Mouse (Mus musculus): ENCODE results near the gene Slc17a9.

The Slc17a9 gene

DNA sequence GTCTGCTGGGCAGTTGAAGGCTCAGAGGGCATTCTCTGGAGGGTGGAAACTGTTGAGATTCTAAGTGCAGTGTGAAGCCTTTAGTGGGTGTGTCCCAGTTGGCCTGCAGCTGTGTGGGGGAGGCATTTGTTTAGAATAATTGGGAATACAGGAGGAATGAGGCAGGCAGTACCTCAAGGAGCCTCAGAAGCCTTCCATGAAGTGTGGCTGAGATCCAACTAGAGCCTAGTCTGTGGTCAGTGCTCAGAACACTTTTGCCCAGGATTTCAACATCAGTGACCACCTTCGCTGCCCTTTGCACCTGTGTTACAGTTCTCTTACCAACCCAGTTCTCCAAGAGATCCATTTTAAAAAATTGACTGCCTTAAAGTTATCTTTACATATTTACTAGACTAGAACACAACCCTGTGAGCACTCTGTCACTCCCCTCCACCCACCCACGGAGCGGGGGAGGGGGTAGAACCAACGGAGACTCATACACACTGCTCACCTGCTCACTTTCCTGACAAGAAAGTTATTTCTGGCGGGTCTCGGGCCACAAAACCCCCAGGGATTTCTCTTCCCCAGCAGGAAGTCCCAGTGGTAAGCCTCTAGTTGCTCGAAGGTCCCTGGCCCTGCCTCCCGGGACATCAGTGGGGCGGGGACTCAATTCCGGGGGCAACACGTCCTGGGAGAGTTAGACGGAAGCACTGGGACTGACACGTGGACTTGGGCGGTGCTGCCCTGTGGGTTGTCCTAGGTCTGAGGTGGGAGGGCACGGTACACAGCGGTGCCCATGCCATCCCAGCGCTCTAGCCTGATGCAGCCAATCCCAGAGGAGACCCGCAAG is at the start of gene Slc17a9:
Gene Slc17a9 (plus strand): TSS at position 679 of the 829 bp plus-strand sequence.
- DNase-seq, result peak; percentile 99

DNA sequence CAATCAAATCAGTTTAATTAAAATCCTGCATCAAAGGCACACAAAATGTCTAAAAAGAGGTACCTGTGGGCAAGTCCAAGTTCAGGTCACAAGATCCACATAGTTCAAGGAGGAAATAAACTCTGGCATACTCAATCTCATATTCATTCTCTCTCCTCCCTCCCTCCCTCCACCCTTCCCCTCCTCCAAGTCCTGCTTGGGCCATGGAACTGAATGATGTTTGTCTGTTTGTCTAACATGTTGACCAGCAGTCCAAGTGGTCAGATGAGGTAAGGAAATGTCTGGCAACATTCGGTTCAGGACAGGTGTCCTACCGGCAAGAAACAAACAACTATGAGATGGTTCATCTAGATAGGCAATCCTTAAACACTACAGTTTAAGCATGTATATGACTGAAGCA is 48.4 kb upstream of the Slc17a9 start:
- peak; percentile 74 for DNase-seq

DNA sequence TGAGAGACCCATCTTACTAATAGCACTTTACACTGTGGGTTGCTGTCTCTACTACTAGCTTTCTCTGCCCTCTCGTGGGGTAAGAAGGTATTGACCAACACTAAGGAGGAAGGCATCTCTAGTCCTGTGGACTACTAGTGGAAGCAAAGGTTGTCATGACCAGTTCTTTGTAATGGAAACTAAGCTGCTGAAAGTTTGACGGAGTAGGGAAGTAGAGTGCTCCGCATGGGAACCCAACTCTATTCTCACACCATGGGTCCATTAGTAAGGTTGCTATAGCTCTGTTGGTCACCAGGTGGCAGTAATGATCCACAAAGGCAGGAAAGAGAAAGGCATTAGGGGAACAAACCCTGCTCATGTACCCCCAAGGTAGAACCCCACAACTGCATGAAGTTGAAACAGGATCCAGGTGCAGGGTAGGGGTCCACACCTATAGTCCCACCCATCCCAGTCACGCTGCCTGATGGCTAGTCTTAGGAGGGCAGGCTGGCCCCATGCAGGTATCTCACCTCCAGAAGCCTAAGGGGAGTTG is 46.4 kb upstream of the Slc17a9 start:
- peak; percentile 95 for DNase-seq

DNA sequence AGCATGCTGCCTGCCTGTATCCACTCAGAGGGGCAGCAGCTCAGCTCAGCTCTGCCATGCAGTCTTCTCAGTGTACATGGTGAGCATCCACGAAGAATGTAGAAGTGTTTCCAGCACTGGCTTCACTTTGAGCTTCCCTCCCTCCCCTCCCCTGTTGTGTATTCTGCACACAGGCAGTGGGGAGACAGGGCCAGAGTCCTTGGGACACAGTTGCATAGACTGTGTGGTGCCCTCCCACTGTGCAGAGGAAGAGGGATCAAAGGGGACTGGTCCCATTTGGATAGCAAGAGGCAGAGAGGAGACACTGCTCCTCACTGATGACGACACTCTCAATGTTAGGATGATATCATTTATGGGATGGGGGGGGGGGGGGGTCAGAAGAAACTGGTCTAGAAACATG is 43.8 kb upstream of the Slc17a9 start:
- DNase-seq, result peak; percentile 74

DNA sequence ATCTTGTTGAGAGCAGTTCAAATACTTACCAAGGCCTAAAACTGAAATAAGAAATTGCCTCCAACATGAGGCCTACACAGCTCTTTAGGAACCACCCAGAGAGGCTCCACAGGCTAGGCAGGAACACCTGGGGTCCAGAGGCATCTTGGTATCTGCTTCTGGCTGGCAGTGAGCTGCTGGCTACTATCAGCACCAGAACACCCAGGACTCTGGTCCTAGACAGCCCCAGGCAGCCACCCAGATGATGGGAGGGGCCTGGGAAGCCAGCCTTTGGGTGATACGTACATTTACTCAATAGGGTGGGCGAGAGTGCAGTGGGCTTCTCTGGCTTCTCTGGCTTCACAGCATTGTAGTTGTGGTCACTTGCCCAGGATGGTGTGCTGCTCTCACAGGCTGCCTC is 41.5 kb upstream of the Slc17a9 start:
- DNase-seq, result peak; percentile 79

DNA sequence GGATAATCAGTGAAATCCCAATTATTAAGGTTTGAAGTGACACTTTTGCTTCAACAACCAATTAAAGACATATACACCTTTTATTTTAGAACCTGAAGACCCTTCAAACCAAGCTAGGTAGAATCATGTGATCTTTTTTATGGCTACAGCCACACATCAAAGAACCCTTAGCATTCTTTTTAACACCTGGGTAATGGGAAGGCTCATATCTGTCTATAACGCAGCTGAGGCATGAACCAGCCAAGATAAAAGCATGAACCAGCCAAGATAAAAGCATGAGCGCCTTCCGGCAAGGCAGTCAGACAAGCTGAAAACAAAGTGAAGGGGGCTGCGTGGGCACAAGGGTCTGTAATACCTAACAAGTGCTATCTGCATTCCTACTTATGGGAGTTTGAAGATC is 41.0 kb upstream of the Slc17a9 start:
- DNase-seq, result peak; percentile 71

DNA sequence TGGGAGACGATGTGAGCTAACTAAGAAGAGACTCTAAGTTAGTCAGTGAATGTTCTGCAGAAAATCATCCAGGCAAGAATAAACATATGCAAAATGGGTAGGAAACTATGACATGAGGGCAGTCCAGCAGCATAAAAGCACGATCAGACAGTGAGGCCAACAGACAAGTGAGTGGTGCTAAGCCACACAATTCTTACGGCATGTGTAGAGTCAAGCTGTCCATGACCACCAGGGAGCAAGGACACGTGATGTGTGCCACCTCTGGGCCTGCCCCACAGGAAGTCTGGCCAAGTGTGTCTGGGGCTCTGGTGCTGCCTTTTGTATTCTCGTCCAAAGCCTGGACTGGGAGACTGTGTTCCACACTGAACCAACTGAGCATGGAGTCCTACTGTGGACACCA is 35.2 kb upstream of the Slc17a9 start:
- DNase-seq, result peak; percentile 90

DNA sequence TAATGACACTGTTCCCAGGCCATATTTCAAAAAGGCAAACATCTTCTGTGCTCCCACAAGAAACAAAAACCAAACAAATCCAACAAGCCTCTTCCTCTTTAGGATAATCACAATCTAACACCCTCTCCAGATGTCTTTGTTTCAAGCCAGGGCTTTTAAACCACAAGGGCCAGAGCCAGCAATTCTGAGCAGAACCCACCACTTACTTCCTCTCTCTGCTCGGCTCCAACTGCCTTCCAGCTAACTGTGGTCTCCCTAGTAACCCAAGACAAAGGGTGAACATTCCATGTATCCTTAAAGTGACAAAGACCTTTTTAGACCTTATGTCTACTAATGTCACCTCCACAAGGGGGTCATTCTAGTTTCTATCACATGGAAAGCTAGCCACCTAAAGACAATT is 32.4 kb upstream of the Slc17a9 start:
- DNase-seq, result peak; percentile 98

DNA sequence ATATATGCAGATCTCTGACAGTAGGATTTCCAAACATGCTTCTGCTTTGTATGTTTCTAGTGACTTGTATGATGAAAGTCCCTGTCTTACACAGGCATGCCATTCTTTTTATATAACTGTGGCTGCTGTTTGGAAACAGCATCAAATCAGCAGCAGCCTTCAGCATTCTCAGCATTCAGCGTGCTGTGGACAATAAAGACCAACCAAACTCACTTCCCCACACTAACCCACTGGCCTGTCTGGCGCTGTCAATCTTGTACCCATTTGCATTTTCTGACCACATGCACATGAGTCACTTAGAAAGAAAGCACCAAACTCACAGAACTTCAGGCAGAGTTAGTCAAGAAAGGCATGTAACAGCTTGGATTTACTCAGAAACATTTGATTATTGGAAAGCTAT is 29.9 kb upstream of the Slc17a9 start:
- peak; percentile 94 for DNase-seq

DNA sequence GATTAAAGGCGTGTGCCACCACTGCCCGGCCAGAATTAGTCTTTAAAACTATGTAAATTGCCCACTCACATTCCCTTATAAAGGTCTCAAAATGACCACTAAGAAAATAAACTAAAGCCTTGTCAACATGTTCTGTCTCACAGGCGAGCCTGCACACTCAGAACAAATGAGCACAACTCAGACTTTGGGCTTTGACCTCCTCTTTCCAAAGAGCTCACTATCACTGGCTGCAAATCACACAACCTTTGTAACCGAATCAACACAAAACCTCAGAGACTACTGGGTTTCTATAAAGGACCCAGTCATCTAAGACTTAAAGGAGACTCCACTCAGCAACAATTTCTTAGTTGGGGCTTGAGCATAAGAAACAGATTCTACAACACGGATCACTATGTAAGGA is 24.6 kb upstream of the Slc17a9 start:
- peak; percentile 67 for DNase-seq

DNA sequence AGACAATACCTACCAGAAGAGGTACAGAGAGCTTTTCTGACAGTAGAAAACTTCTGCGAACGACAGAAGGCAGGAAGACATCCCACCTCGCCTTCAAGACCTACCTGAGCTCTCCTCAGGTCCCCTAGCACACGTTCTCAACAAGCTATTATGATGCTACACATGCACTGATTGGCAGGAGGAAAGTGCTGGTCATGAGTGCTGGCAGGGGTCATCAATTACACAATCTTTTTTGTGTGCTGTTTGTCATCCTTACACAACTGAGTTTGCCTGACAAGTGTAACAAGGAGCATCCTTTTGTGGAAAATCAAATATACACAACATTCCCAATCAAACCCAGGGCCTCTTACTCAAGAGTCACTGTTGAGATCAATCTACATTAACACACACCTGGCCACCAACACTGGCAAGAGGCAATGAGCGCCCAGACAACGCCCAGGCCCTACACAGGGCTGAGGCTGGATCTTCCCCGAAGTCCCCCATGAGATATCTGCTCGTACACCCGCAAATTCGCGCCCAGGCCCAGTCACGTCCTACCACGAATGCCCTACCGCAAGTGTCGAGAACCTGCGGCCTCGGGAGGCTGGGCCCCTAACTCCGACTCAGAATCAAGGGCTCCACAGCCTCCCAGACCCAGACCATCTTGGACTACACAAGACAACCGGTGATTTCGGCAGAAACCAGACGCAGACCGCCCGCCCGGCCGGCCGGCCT is 23.9 kb upstream of the Slc17a9 start:
- DNase-seq, result no peak

DNA sequence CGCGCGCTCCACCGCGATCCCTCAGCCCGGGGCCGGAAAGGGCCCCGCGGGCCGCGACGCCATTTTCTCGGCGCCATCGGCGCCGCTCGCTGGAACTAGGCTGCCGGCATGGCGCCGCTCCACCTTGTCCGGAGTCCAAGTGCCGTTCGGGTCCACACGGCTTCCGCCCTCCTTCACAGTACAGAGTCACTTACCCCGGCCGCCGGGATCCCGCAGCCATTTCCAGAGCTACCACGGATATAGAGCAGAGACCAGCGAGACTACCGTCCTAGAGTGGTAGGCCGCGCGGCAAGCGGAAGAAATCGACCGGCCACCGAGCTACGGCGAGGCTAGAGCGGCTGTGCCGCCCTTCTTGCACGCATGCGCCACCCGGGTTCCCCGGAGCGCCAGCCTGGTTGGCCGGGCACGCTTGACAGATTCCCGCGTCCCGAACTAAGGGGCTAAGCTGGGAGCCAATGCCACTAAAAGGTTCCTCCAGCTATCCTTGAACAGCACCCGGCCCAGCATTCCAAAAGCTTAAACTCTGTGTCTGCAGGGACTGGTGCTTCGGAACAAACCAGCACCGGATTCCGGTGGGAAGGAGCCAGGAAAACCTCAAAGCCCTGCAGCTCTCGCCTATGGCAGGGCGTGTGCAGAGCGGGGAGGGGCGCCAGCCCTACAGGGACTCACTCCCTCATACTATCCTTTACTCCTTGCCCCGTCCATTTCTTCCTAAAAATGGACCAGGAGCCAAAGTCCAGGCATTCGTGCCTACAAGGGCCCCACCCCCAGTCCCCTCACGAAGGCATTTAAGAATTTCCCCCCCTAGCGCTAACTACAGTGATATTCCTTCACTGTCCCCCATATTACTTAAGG is 23.1 kb upstream of the Slc17a9 start:
- DNase-seq, result peak; percentile 99

DNA sequence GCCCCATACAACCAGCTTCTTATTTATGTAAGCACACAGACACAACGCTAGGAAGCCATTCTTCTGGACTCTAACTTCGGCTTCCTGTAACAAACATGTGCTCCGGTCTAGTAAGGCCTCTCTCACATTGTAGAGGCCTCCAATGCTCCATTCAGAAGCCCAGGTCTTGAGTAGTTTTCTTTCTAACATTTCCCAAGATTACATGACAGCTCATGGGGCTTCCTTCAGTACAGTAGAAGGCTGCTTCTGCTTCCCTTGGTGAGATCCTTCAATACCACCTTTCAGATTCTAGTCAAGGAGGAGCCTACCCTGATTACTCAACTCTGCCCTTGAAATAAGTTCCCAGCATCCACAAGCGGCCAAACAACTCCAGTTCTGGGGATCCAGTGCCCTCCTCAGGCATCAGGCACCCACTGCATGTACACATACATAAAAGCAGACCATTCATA is 22.3 kb upstream of the Slc17a9 start:
- peak; percentile 70 for DNase-seq

DNA sequence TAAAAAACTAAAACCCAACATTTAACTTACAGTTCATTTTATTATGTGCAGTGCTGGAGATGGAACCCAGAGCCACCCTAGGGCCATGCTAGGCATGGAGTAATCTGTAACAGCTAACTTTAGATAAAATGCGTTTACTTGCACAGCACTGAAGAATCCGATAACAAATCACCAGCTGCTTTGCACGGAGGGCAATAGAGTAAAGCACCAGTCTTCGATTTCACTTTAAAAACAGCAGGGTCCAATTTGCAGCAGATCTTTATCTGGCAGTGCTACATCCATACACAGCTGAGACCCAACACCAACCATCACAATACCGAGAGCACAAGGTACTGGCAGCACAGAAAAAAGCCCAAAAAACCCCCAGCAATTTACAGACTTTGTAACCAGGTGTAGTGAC is 21.9 kb upstream of the Slc17a9 start:
- DNase-seq, result peak; percentile 65

DNA sequence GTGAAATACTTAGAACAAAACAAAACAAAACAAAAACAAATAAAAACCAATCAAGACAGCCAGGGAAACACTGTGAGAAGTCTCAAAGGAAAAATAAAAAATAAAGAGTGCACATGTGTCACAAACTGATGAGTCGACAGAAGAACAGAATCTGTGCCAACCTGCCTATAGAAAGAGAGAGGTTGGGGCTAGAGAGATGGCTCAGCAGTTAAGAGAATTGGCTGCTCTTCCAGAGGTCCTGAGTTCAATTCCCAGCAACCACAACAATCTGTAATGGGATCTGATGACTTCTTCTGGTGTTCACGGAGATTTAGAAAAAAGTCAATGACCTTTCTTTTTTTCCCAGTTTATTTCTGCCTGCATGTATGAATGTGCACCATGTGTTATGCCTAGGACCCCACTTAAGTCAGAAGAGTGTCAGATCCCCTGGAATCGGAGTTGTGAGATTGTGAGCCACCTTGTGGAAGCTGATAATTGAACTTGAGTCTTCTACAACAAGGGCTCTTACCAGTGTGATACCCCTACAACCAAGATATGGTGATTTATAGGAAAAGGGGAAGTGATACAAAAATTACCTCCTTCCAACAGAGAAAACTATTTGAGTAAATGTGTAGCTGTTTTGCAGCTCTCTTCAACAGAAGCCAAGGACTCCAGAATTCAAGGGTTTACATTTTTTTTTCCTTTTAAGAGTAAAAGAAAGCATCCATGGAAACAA is 21.3 kb upstream of the Slc17a9 start:
- no peak for DNase-seq

DNA sequence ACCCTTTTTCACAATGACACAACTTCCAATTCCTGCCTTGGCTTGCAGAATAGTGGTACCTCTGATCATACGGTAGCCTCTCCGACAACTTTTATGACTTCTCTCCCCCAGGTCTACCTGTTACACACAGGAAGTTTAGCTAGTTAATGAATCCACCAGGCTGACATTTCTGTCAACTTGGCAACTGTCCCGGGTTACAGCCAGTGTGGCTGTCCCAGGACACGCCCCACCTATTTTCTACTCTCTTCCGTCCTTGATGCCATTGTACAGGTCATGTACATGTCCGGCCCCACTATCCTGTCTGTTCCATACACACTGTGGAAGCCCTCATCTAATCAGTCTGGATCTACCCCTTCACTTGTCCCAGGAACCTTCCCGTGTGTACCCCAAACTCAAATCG is 20.5 kb upstream of the Slc17a9 start:
- peak; percentile 98 for DNase-seq

DNA sequence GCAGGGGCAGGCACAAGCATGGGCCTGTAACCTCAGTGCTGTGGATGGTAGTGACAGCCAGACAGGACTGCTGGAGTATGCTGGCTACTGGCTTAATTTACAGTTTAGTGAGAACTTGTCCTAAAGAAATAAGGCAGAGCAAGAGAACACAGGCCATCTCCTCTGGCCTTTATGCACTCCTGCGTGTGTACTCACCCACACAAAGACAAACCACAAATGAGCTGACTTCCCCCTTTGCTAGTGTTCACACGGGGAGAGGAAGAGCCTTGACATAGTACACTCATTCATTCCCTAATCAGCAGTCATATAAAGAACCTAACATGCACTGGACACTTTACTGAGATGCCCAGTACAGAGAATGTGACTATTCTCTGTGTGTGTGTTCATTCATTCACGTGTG is 20.0 kb upstream of the Slc17a9 start:
- DNase-seq, result peak; percentile 85

DNA sequence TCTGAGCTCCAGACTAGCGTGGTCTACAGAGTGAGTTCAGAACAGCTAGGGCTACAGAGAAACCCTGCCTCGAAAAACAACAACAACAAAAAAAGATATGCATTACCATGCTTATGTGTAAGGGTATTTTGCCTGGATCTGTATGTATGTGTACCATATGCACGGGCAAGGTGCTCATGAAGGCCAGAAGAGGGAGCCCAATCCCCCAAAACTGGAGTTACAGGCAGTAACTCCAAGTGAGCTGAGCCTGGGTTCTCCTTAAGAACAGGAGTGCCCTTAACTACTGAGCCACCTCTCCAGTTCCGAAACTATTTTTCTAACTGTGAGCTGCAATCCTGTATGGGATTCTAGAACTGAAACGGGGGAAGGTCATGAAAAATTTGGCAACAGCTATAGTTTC is 19.1 kb upstream of the Slc17a9 start:
- no peak for DNase-seq

DNA sequence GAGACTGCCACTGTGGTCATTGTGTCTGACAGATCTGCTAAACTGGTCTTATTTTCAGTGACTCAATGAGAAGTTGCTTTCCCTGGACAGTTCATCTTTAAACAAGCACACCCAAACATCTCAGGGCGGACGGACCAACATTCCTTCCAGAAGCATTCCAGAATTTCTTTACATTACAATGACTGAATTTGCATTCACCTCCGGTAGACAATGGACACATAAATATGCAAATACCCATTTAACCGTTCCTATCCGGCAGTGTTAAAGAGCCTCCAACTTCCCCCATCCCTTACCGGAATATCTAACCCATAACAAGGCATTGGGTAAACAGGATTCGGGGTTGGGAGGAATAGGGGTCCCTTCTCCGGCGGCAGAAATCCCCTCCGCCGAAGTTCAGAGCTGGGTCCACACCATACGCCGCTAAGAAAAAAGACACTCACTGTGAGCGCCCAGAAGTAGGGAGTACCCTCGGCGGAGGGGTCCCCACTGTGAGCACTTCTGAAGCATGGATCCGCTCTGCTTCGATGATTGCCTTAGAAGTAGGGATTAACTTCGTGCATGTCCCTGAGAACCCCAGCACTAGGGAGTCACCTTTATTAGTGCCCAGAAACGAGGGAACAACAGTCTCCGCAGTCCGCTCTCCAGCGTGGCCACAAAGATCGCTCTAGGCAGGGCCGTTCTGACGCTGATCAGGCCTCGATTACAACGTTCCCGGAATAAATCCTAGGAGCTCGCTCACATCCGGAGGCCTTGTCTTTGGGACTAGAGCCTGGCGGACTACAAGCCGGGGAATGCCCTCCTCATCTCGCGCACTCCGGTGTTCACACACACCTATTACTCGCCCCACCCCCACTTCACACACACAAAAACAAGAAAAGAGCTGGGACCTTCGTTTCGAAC is 15.8 kb upstream of the Slc17a9 start:
- no peak for DNase-seq

DNA sequence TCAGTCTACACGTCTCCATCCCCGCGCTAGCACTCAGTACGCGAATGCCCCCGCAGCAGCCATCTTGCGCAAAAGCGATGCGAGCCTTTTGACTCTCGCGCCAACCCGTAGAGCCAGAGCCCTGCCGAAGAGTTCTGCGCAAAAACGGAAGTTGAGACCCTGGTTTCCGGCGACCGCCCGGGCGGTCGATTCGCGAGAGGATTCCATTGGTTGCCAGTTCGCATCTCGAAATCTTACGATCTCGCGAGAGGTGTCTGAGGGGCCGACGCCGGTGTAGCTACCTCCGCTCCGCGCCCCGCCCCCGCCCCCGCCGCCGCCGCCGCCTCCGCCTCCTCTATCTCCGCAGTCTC is 15.2 kb upstream of the Slc17a9 start, which contains the start of the genes Dido1 and Gid8:
Gene Dido1 (minus strand): TSS at position 77 of the 350 bp plus-strand sequence.
Gene Gid8 (plus strand): TSS at position 195 of the 350 bp plus-strand sequence.
- peak; percentile 100 for DNase-seq
